Mouse (Mus musculus) spleen, postnatal 36 days (tissue): ENCODE data around the gene Pld5.

Source experiments
- DNase-seq, 2 experiments: peaks; one replicate each; pipeline ENCODE4 v3.0.0; 2022; ENCODE audit warnings: low spot score in 2 of 2, mixed read lengths in 1 of 2

Pld5 gene

DNA sequence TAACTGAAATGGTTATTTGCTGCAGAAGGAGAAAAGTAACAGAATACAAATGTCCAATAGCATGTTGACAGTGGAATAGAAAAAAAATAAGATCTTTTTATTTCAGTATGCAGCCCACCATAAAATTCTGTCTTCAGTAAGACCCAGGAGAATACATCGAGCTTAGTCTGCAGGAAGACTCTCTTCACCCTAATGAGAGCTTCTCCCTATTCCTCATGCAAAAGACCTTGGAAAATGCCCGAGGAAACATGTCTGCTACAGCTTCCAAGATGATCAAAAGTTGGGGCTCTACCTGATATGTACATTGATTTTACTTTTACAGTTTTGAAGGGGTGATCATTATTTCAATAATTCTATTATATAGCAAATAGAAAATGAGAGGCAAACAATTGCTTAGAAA lies 108.0 kb downstream of the Pld5 start:
- no peak for DNase-seq

DNA sequence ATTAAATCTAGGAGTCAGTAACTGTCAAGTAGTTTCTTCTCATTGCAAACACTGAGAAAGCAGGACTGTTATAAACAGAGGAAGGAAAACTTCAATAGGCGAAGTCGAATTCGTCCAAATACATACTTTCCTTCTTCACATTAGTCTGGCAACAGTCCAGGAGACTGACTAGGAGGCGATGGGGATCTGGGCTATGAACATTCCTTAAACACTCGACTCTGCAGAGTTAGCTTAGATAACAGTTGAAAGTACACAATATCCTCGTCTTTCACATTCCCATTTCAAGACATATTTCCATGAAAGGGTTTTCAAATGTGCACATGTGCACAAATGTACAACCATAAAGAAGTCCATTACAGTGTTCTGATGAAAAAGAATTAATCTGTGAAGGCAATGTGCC lies 129.8 kb downstream of the Pld5 start:
- no peak for DNase-seq

GRCm38 (mm10) chr1:176134379-176134778 lies 140.7 kb downstream of the Pld5 start:
- no peak for DNase-seq

- no peak for DNase-seq
Measured at GRCm38 (mm10) chr1:176125771-176126170, 149.3 kb downstream of the Pld5 start.

DNA sequence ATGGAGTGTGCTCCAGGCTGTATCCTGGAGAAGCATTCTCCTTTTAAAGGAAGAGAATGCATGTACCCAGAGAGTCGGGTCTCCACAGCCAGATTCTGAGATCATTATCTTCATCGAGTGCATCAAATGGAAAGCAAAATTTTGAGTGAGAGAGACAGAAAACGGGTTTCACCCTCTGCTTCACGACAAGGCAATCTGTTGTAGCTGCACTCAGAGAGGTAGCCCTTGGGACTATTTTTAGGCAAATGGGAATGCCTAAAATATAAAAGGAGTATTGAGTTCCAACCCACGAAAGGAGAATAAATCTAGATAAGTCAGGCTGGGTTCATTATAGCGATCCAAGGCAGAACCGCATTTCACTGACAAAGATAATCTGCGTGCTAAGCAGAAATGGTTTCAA lies 150.7 kb downstream of the Pld5 start:
- no peak for DNase-seq

- no peak for DNase-seq
Measured at GRCm38 (mm10) chr1:176123781-176124180, 151.3 kb downstream of the Pld5 start.

GRCm38 (mm10) chr1:176115604-176116003 lies 159.5 kb downstream of the Pld5 start:
- no peak for DNase-seq

DNA sequence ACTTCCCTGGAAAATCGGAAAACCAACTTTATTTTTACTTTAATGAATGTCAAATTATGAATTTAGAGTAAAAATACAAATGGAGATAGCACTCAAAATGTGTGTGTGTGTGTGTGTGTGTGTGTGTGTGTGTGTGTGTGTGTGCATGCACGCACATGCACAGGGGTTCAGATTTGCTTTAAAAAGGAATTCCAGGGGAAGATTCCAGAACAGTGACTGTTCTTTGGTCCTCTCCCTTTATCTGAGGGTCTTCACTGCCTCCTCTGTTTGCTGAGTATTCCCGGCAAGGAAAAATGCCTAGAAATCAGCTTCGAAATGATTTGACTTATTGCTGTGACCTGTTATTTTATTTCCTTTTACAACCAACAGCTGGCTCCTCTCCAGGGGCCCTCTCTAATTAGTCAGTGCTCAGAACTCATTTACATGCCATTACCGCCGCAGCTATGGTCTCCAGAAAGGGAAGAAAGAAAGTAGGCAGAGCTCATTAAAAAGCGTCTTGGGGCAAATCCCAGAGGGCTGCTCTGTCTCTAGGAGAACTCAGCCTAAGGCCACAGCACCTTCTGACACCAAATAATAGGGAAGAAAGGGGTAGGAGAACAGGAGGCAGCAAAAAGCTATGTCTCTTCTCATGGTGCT lies 176.3 kb downstream of the Pld5 start:
- DNase-seq, result no peak

- DNase-seq, result no peak
Measured at GRCm38 (mm10) chr1:176092119-176092518, 183.0 kb downstream of the Pld5 start.

DNA sequence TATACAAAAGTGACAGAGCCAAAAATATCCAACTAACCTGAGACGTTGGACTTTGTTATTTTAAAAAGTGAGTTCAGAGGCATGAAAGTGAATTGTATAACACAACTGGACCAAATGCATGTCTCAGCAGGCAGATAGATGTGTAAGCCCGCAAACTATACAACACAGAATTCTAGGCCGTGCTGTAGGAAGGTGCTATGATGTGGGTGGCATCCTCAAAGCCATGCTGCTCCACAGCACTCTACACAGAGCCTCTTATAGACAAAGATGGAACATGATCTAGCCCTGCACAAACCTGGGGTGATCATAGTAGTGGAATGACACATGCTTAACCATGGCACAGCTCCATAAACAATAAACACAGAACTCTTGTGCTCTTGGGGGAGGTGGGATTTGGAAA lies 185.7 kb downstream of the Pld5 start:
- no peak for DNase-seq

DNA sequence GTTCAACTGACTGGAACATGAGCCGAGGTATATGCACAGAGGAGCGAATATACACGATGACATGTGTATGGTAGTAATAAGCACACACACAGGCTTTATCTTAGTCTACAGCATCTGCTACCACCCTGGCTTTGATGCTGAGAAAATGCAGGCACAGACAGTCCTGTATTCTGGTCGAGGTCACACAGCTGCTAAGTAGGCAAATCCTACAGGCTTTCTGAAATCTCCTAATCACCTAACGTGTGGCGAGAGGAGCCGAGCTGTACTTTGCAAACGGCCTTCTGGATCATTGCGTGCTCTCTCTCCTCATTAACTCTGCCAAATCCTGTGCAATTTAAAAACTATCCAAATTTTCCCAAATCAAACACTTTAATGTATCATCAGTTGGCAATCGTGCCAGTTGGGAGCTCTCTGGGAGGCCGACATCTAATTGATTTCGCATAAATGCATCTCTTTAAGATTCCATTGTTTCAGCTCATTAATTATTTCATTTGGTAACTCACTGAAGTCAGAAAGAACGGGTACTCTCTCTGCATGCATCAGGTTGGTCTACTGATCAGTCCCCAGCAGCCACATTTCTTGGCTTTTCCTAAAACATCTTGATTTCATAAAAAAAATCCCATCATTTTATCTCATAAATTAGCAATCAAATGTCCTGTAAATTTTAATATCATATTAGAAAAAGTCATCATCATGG lies 189.0 kb downstream of the Pld5 start:
- DNase-seq, result no peak

GRCm38 (mm10) chr1:176082306-176082705 lies 192.8 kb downstream of the Pld5 start:
- DNase-seq, result no peak

GRCm38 (mm10) chr1:176080969-176081368 lies 194.1 kb downstream of the Pld5 start:
- no peak for DNase-seq

- DNase-seq, result no peak
Measured at GRCm38 (mm10) chr1:176078410-176078809, 196.7 kb downstream of the Pld5 start.

DNA sequence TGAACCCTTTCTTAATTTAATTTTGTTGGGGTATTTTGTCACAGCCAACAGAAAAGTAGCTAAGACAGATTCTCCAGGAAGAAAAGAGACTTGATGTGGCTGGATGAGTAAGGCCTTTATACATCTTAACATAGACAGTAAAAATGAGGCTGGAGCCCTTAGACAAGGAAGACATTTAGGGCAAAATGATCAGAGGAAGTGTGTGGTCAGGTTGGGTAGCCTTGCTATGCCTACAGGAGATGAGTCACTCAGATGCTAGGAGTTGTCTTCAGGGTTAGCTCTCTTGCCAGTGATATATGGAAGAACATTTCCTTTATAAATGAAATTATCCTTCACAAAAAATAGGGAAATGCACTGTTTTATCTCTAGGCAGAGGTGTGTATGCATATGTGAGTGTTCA lies 198.3 kb downstream of the Pld5 start:
- no peak for DNase-seq

GRCm38 (mm10) chr1:176075810-176076209 lies 199.3 kb downstream of the Pld5 start:
- DNase-seq, result no peak

GRCm38 (mm10) chr1:176075409-176075808 lies 199.7 kb downstream of the Pld5 start:
- DNase-seq, result peak; percentile 29 to 30

DNA sequence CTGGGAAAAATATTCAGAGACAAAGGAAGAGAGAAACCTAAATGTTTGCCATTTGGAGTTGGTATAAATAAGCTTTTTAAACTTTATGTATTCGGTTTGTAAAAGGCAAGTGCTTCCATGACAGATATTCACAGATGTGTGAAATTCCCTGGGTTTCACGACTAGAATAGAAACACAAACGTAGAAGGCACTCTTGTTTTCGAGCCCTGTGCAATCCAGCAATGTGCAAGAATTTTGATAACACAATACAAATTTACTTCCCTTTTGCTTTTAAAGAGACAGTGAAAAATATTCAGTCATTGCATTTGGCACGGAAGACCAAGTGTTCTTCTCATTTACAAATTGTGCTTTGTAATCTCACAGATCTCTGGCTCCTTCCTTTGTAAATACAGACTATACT lies 200.6 kb downstream of the Pld5 start:
- no peak for DNase-seq

GRCm38 (mm10) chr1:176065281-176065680 lies 209.8 kb downstream of the Pld5 start:
- DNase-seq, result no peak

DNA sequence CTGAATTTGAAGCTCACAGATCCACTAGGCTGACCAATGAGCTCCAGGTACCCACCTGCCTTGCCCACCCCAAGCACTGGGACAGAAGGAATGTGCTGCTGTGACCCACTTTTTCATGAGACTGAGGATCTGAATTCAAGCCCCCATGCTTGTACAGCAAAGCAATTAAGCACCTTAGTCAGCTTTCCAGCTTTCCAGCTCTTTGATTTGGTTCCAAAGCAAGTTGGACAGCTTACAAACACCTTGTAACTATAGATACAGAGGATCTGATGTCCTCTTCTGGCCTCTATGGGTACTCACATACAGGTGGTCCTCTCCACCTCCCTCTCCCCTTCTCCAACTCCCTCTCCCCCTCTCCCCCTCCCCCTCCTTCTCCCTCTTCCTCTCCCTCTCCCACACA lies 210.6 kb downstream of the Pld5 start:
- no peak for DNase-seq

- DNase-seq, result no peak
Measured at GRCm38 (mm10) chr1:176053653-176054052, 221.5 kb downstream of the Pld5 start.

DNA sequence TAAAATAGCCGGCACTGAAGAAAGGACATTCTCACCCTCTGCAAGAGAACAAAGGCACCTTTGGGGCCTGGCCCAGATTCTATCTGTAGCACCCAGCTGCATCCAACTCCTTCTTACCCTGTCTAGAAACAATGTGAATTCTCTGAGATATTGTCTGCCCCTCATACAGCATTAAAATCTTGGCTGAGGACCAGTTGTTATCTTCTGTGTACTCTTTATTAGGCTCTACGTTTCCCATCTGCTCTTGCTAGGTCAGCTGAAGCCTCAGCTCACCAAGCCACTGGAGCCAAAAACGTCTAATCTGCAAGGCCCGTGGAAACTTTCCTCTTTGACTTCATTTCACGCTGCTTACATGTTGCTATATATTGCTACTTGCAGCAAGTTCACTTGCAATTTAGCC lies 228.1 kb downstream of the Pld5 start:
- DNase-seq, result no peak

DNA sequence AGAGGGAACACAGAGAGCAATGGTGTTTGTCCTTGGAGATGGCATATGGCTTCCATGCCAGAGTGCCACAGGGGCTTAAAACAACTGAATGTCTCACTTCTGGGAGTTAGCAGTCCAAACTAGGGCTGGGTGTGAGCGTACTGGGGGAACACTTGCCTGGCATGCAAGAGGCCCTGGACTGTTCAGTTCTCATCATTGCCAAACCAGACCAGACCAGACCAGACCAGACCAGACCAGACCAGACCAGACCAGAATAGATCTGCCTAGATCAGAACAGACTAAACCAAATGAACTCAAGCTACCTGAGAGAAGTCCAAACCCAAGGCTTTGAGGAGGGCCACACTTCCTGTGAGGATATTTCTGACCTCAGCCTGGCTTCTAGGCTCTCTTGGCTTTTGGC lies 228.7 kb downstream of the Pld5 start:
- no peak for DNase-seq

GRCm38 (mm10) chr1:176043056-176043455 lies 232.1 kb downstream of the Pld5 start:
- DNase-seq, result no peak
